Mouse (Mus musculus): ENCODE results near the gene Kmt2d.

Kmt2d gene

GRCm38 (mm10) chr15:98835291-98835690 lies 35.7 kb downstream of the Kmt2d start:
- POLR2A ChIA-PET: interaction anchor here in 2 of 4 experiments (0.6 to 1.9 kb wide), 4 partner anchors 9 to 20 kb away, joined by 3 to 5 read pairs (median 3); no protein-coding TSS in a partner anchor

DNA sequence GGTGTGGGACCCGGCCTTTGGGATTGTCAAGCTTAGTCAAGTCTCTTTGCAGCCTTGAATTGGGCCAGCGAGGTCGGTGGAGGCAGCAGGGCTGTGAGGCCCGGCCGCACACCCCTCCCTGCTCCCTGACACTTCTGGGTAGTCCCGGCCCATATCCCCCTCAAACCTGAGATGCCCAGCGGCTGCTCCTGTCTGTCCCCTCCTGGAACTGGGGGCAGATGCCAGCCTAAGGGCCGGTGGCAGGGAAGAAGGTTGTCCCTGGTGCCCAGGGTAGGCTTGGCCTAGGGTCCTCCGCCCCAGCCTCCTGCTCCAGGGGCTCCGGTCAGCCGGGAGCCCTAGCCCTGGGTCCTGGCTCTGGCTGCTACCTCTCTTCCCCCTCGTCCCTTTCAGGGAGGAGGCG lies 36.9 kb downstream of the Kmt2d start:
- ChIA-PET CTCF (no interaction called here), POLR2A (interaction anchor here in 3 of 4 experiments (0.6 to 4.6 kb wide), 5 partner anchors 9 to 99 kb away, joined by 3 to 52 read pairs (median 4); no protein-coding TSS in a partner anchor)

More at GRCm38 (mm10) chr15:98835291-98835690, 35.7 kb downstream of the Kmt2d start:
- CTCF ChIA-PET: no interaction called here

- ChIA-PET POLR2A (interaction anchor here in 3 of 4 experiments (0.7 to 4.6 kb wide), 18 partner anchors 10 to 317 kb away, joined by 3 to 52 read pairs (median 4); partner anchors contain the start of genes Tuba1b (in 1 of the 3) and Tuba1c (in 1 of the 3)), CTCF (interaction anchor here in 3 of 4 experiments (0.5 to 1.2 kb wide), 6 partner anchors 8 to 297 kb away, joined by 3 to 10 read pairs (median 4); no protein-coding TSS in a partner anchor)
Observed at GRCm38 (mm10) chr15:98833281-98833680, 37.7 kb downstream of the Kmt2d start.

DNA sequence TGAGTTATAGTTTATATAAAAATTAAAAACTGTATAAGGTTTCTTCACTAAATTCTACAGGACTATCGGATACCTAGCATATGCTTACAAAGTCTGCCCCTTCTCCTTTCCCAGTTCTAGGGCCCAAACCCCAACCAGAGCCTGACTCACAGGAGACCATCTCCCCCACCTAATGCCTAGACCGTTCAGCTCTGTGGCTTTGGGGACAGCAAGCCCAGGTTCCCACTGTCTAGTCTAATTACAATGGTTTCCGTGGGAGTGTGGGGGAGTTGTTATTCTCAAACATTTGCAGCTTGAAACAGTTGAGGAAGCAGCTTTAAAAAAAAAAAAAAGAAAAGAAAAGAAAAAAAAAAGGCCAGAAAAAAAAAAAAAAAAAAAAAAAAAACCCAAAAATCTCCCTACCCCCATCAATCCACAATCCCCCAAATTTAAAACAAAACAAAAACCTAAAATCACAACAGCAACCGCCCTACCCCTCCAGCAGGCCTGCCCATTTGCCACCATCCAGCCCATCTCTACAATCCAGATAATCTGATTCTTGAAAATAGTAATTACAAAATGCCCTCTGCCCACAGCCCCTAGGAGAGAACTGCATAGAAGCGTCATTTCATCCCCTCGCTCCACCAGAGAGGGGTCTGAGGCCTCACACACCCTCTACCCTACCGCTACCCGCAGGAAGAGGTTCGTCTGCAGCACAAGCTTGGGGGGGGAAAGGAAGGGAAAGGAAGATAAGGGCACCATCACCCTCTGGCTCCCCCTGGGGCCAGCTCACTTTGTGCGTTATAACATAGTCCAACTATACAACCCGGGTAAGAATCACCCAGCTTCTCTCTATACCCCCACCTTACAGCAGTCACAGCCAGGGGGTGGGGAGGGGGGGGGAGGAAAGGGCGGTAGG lies 38.6 kb downstream of the Kmt2d start:
- CTCF ChIA-PET: interaction anchor here (0.5 to 2.4 kb wide), 11 partner anchors 9 to 380 kb away, joined by 3 to 23 read pairs (median 5); no protein-coding TSS in a partner anchor
- POLR2A ChIA-PET: interaction anchor here (0.5 to 4.6 kb wide), 29 partner anchors 9 to 1062 kb away, joined by 3 to 52 read pairs (median 4); partner anchors contain the start of genes Tuba1b (in 2 of the 4), Tuba1c (in 2 of the 4), Gm49450 (in 1 of the 4) and Tuba1a (in 1 of the 4)

- CTCF ChIA-PET: interaction anchor here (0.6 to 2.4 kb wide), 45 partner anchors 9 to 1856 kb away, joined by 3 to 23 read pairs (median 3); partner anchors contain the start of genes Arf3 (in 1 of the 4), C1ql4 (in 1 of the 4), Ccdc65 (in 1 of the 4) and Kmt2d (in 1 of the 4)
- POLR2A ChIA-PET: interaction anchor here (0.6 to 4.6 kb wide), 53 partner anchors 10 to 1062 kb away, joined by 3 to 52 read pairs (median 7); partner anchors contain the start of genes Gm49450 (in 2 of the 4), Tuba1a (in 2 of the 4), Tuba1b (in 2 of the 4) and Ddn (in 1 of the 4)
Observed at GRCm38 (mm10) chr15:98831684-98832035, 39.3 kb downstream of the Kmt2d start.

- POLR2A ChIA-PET: interaction anchor here in 3 of 4 experiments (0.5 to 4.6 kb wide), 69 partner anchors 9 to 443 kb away, joined by 3 to 52 read pairs (median 5); partner anchors contain the start of genes Gm49450 (in 2 of the 3), Tuba1a (in 2 of the 3), Tuba1b (in 2 of the 3) and Tuba1c (in 2 of the 3)
Observed at GRCm38 (mm10) chr15:98830736-98831683, 40.0 kb downstream of the Kmt2d start, which contains the start of gene Prkag1. Gene Prkag1 (minus strand): TSS chr15:98831521.

GRCm38 (mm10) chr15:98827611-98828011 lies 43.4 kb downstream of the Kmt2d start:
- CTCF ChIA-PET: interaction anchor here (0.8 to 1.5 kb wide), 4 partner anchors 22 to 233 kb away, joined by 3 to 5 read pairs (median 4); no protein-coding TSS in a partner anchor
- POLR2A ChIA-PET: interaction anchor here in 2 of 4 experiments (0.6 to 3.5 kb wide), 10 partner anchors 17 to 203 kb away, joined by 3 to 15 read pairs (median 4); partner anchors contain the start of genes Ddn (in 1 of the 2), Tuba1b (in 1 of the 2) and Tuba1c (in 1 of the 2)

More at GRCm38 (mm10) chr15:98830736-98831683, 40.0 kb downstream of the Kmt2d start, which contains the start of gene Prkag1:
- CTCF ChIA-PET: interaction anchor here (0.5 to 2.4 kb wide), 57 partner anchors 9 to 1856 kb away, joined by 3 to 23 read pairs (median 3); partner anchors contain the start of genes Arf3 (in 1 of the 4), C1ql4 (in 1 of the 4), Ccdc65 (in 1 of the 4) and Kmt2d (in 1 of the 4)

GRCm38 (mm10) chr15:98823434-98823833 lies 47.6 kb downstream of the Kmt2d start:
- POLR2A ChIA-PET: interaction anchor here in 2 of 4 experiments (1.4 to 2.8 kb wide), 7 partner anchors 8 to 207 kb away, joined by 3 to 18 read pairs (median 6); partner anchors contain the start of genes Tuba1b (in 1 of the 2) and Tuba1c (in 1 of the 2)
- CTCF ChIA-PET: interaction anchor here in 1 of 4 experiments (0.9 kb wide), 1 partner anchor 245 kb away, joined by 3 read pairs; no protein-coding TSS in a partner anchor

GRCm38 (mm10) chr15:98822147-98822546 lies 48.9 kb downstream of the Kmt2d start:
- ChIA-PET CTCF (interaction anchor here (0.6 to 2.4 kb wide), 18 partner anchors 8 to 1364 kb away, joined by 3 to 23 read pairs (median 5); partner anchors contain the start of genes Prkag1 (in 4 of the 4) and Ddn (in 1 of the 4)), POLR2A (interaction anchor here in 3 of 4 experiments (0.6 to 2.8 kb wide), 45 partner anchors 9 to 1435 kb away, joined by 3 to 37 read pairs (median 5); partner anchors contain the start of genes Prkag1 (in 2 of the 3), Tuba1b (in 2 of the 3), Tuba1c (in 2 of the 3) and Ddn (in 1 of the 3))

DNA sequence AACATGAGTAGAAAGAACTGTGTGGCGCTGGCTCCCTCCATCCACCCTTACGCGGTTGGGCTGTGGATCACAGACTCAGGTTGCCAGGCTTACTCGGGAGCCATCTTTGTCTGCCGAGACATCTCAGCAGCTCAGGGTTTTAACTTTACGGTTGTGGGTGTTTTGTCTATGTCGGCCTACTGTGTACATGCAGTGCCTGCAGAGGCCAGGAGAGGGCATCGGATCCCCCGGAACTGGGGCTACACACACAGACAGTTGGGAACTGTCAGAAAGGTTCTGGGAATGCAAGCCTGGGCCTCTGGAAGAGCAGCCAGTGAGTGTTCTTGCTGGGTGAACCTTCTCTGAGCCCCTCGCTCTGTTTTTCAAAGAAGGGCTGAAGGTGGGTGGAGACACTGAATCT lies 49.6 kb downstream of the Kmt2d start:
- CTCF ChIA-PET: interaction anchor here (0.5 to 2.4 kb wide), 37 partner anchors 8 to 302 kb away, joined by 3 to 23 read pairs (median 3); partner anchors contain the start of genes Prkag1 (in 4 of the 4) and Ddn (in 2 of the 4)
- POLR2A ChIA-PET: interaction anchor here (0.6 to 2.8 kb wide), 55 partner anchors 9 to 293 kb away, joined by 3 to 37 read pairs (median 4); partner anchors contain the start of genes Fkbp11 (in 2 of the 4), Prkag1 (in 2 of the 4), Tuba1b (in 2 of the 4) and Arf3 (in 1 of the 4)

- ChIA-PET CTCF (interaction anchor here (0.5 to 2.4 kb wide), 36 partner anchors 10 to 323 kb away, joined by 3 to 23 read pairs (median 3); partner anchors contain the start of genes Prkag1 (in 3 of the 4), Ddn (in 2 of the 4) and Fkbp11 (in 1 of the 4)), POLR2A (interaction anchor here (0.6 to 2.8 kb wide), 44 partner anchors 8 to 292 kb away, joined by 3 to 37 read pairs (median 4); partner anchors contain the start of genes Fkbp11 (in 2 of the 4), Prkag1 (in 2 of the 4), Arf3 (in 1 of the 4) and Ddn (in 1 of the 4))
Observed at GRCm38 (mm10) chr15:98820937-98821336, 50.1 kb downstream of the Kmt2d start.

DNA sequence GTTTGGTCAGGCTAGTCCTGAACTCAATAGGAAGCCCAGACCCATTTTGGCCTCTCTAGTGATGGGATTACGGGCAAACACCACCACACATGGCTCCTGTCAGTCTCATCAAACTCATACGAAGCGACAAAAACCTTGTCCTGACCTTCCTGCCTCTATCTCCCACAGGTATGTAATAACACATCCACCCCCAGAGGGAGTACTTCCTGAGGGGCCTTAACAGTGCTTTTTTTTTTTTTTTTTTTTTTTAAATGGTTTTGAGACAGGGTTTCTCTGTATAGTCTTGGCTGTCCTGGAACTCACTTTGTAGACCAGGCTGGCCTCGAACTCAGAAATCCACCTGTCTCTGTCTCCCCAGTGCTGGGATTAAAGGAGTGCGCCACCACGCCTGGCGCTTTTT lies 52.8 kb downstream of the Kmt2d start:
- CTCF ChIA-PET: interaction anchor here in 2 of 4 experiments (0.5 to 0.6 kb wide), 2 partner anchors 13 to 209 kb away, joined by 3 to 4 read pairs; partner anchors contain the start of gene Prkag1 (in 1 of the 2)
- POLR2A ChIA-PET: interaction anchor here in 1 of 4 experiments (1.0 kb wide), 1 partner anchor 111 kb away, joined by 3 read pairs; no protein-coding TSS in a partner anchor

DNA sequence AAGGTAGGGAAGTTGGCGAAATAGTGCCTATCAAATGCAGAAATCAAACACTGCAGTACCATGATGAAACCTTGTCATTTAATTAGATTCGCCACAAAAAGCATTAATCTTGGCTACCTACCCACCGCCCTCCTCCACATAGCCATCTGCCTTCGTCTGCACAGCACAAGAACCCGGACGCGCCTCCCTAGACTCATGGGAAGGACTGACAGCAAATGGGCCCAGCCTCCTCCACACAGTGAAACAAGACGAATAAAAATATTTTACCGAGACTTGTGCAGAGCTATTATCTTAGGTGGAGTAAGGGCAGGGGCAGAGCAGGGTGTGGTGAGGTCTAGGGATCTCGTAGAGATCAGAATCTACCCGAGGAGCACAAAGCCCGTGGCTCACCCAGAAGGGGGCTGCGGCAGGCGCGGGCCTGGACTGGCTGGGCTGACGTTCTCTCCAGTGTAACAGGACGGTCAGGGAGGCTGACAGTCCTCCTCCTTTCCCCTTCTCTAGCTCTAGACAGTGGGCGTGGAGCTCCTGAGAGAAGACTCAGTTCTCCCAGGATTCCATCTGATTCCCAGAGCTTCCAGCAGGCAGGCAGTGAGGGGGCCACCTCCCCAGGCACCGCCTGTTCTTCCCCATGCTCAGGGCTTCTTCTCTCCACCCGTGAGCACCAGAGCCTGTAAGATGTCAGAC lies 58.1 kb downstream of the Kmt2d start:
- CTCF ChIA-PET: interaction anchor here in 2 of 4 experiments (0.6 to 3.2 kb wide), 5 partner anchors 9 to 22 kb away, joined by 3 to 8 read pairs (median 4); partner anchors contain the start of gene Prkag1 (in 1 of the 2)

GRCm38 (mm10) chr15:98810212-98810611 lies 60.8 kb downstream of the Kmt2d start:
- ChIA-PET POLR2A (interaction anchor here (0.6 to 4.0 kb wide), 12 partner anchors 9 to 1246 kb away, joined by 3 to 17 read pairs (median 4); partner anchors contain the start of genes Prkag1 (in 1 of the 4), Tuba1b (in 1 of the 4) and Tuba1c (in 1 of the 4)), CTCF (interaction anchor here (0.6 to 2.7 kb wide), 19 partner anchors 11 to 1354 kb away, joined by 3 to 20 read pairs (median 3); partner anchors contain the start of genes Arf3 (in 1 of the 4) and Prkag1 (in 1 of the 4))

More for the DNA sequence above, 58.1 kb downstream of the Kmt2d start:
- POLR2A ChIA-PET: interaction anchor here in 3 of 4 experiments (0.5 to 2.3 kb wide), 15 partner anchors 9 to 568 kb away, joined by 3 to 12 read pairs (median 5); partner anchors contain the start of genes Prkag1 (in 2 of the 3), Tuba1c (in 2 of the 3) and Arf3 (in 1 of the 3)

DNA sequence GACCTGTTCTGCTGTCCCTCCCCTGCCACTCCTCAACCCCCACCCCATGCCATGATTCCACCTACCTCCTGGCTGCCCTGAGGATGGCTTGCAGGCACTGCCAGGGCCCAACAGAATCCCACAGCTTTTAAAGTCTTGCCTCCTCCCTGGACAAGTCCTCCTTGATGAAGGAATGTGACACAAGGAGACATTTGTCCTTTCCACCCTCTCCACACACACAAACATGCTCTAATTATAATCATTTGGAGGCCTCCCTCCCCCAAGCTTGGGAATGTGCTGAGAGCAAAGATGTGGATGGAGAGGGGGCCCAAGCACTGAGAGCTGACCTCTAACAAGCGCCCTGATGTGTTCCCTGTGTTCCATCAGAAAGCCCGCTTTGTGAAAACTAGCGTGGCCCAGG lies 61.6 kb downstream of the Kmt2d start, which contains the start of gene Ddn:
Gene Ddn, minus strand, starts transcription at position 101 of the 400 bp plus-strand sequence.
- ChIA-PET CTCF (interaction anchor here (0.5 to 2.7 kb wide), 12 partner anchors 10 to 239 kb away, joined by 3 to 20 read pairs (median 4); partner anchors contain the start of gene Prkag1 (in 1 of the 4)), POLR2A (interaction anchor here in 2 of 4 experiments (0.5 to 4.0 kb wide), 7 partner anchors 9 to 220 kb away, joined by 3 to 17 read pairs (median 8); partner anchors contain the start of genes Prkag1 (in 1 of the 2), Tuba1b (in 1 of the 2) and Tuba1c (in 1 of the 2))

Data from embryonic stem cell, embryonic (primary cell).